Mouse (Mus musculus) layer of hippocampus, postnatal 25 days (tissue): ENCODE results near the gene Evc. TPM values are rescaled to one million over a fixed set of nuclear protein-coding genes. Genes with fewer than 3 reads are reported as not detected.

Experiments used
- DNase-seq, 2 experiments: peaks; one replicate each; pipeline ENCODE4 v3.0.0; 2022; ENCODE audit warnings: mixed read lengths in 2 of 2, low spot score in 1 of 2; ENCODE audit errors: extremely low spot score in 1 of 2
- total RNA-seq, 2 experiments: library from RNA; stranded (reverse); gene quantifications; 2 replicates each; pipeline ENCODE4 v1.2.3; 2021

Evc gene
- total RNA-seq, 2 experiments from 2014 or later = 9.3 to 10.4 TPM

- peak in 1 of 2 experiments; percentile 60 for DNase-seq
These were observed 93.4 kb downstream of the Evc start for GRCm38 (mm10) chr5:37243169-37243886.

DNA sequence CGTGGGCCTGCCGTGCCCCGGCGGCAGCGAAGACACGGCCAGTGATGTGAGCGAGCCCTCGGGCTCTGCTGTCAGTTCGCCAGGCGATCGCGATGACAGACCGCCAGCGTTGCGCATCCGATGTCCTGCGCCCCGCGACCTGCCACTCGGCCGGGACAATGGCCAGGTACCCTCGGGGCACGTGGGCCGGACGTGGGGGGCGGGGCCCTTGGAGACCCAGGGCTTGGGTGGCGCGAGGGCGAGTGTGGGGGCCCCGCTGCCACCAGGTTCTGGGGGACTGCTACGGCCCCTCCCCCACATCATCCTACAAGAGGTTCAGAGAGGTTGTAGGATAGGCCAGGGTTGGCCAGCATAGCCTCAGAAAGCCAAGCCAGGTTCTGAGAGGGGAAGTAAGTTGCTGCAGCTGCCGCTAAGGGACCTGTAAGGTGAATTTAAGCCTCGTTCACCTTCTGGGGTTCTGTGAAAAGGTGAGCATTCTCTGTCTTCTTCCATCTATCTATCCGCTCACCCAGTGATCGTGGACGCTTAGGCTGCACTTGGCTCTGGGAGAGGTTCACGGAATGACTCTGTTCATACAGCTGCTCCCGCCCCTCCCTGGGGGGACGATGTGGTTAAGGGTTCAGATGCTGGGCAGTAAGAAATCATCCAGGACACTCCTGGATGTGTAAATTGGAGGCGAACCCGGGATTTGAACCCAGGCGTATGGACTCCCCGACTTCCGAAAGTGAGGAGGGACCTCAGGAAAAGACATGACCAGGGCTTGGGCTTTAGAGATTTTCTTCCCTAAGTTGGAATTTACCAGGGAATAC is 94.1 kb downstream of the Evc start:
- DNase-seq = no peak

DNA sequence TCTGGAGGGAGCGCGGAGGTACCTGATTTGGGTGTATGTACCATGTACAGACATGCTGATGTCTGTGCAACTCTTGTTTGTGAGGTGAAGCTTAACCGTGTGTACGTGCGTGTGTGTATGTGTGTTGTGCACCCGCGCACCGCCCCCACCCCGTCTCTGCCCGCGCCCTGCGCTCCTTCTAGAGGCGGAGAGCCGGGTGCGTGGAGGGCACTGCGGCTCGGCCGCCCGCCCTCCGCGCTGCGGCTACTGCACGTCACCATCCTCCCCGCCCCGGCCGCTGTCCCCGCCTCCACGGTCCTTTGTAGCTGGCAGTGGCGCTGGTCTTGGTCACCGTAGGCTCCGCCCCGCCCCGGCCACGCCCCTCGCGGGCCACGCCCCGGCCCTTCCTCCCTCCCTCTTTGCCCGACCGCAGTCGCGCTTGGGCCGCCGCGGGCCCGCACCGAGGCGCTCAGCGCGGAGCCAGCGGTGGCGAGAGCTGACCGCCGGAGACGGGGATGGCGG is 95.0 kb downstream of the Evc start, which contains the start of gene Crmp1:
Crmp1 (plus strand) TSS at position 290 of the 501 bp plus-strand sequence.
- DNase-seq = peak; percentile 66 to 77

- no peak for DNase-seq
These were observed 95.5 kb downstream of the Evc start for GRCm38 (mm10) chr5:37241224-37241623.

DNA sequence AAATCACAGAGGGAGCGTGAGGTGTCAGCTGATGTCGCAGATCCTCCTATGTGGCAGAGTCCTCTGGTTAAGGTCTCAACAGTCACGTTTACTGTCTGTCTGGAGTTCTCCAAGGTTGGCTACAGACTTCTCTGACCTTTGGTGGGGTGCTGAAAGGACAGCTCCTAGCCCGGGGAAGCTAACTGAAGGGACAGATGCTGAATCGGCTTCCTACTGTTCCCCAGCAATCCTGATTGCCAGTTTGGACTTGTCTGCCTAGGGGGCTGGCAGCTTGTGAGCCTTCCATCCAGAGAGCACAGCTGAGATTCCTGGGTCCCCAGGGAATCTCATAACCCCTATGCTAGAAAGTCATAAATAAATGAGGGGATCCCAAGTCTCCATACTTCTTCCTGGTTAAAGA is 96.1 kb downstream of the Evc start:
- no peak for DNase-seq

Other genes starting within 250 kb of the Evc start
- gene Crmp1, start 95.0 kb downstream of the Evc start, total RNA-seq = 100 to 1,000 TPM; 252 to 276 TPM
- 10 to 100 TPM; 21.1 to 22.2 TPM for gene Evc2, start 1.6 kb upstream of the Evc start, total RNA-seq